In genomic region chr5:148950064-148950463, GRCm38 (mm10) we compare ENCODE assay signal across 10 mouse cellular contexts. TPM values are rescaled to one million over a fixed set of nuclear protein-coding genes. Genes with fewer than 3 reads are reported as not detected.
DNase-seq lines count a peak whose midpoint lies in the region; ATAC-seq and TF ChIP-seq lines count a peak whose summit lies in the region.
"Had no signal": no experiment of that assay in that cellular context is flagged by ENCODE, and none has a peak within 500 bp of the region (broad histone marks: within the 10 kb centered on the region; RNA-seq: fewer than 3 reads in every experiment).

No protein-coding gene starts in this region.

- DNase-seq in embryo, embryonic 10 days (ENCODE audit: low spot score), result peak; percentile 47
- no peak for DNase-seq in embryo, embryonic 9.5 days (ENCODE audit: extremely low spot score)
- DNase-seq in kidney, postnatal 10 days, result peak; percentile 53
- no peak for DNase-seq in kidney, postnatal 14 days
- DNase-seq in embryo, embryonic 11 days, result peak; percentile 68
- DNase-seq in layer of hippocampus, adult 2 months (ENCODE audit: low spot score in 2 of 2), result no peak

- H3K36me3 ChIP-seq in limb, embryonic 12.5 days, result no peaks in the 10 kb centered on the region
- H3K36me3 ChIP-seq: hindbrain, embryonic 15.5 days had no signal

- no peak overlapping the region; the same call in 1 of the 2 replicates for H3K9ac ChIP-seq in limb, embryonic 12.5 days (replicated peaks)
- H3K9ac ChIP-seq: hindbrain, embryonic 15.5 days had no signal

- peaks cover 23% of the 10 kb centered on the region for H3K4me1 ChIP-seq in limb, embryonic 12.5 days (replicated peaks)
- H3K4me1 ChIP-seq: hindbrain, embryonic 15.5 days had no signal

- H3K27me3 ChIP-seq in limb, embryonic 12.5 days, result no peaks in the 10 kb centered on the region
- H3K27me3 ChIP-seq: hindbrain, embryonic 15.5 days had no signal

- peak overlapping the region; percentile 16 for H3K4me2 ChIP-seq in limb, embryonic 12.5 days
- H3K4me2 ChIP-seq: hindbrain, embryonic 15.5 days had no signal

- ATAC-seq in limb, embryonic 12.5 days (ENCODE audit: insufficient number of reproducible peaks, insufficient read depth, low FRiP score, low TSS enrichment, low read depth), result peak; percentile 73
- no peak; the same call in 1 of the 2 replicates for ATAC-seq in frontal cortex, adult (ENCODE audit: low TSS enrichment)

- H3K27ac ChIP-seq in limb, embryonic 12.5 days, result peak overlapping the region; percentile 85
- H3K27ac ChIP-seq in layer of hippocampus, adult 2 months, result no peak overlapping the region
- H3K27ac ChIP-seq: hindbrain, embryonic 15.5 days had no signal

- no peak overlapping the region for H3K4me3 ChIP-seq in limb, embryonic 12.5 days (replicated peaks)
- no peak overlapping the region for H3K4me3 ChIP-seq in layer of hippocampus, adult 2 months
- H3K4me3 ChIP-seq: hindbrain, embryonic 15.5 days had no signal

- WGBS in limb, embryonic 12.5 days, result 15% methylated on average over 15 of the region's 15 CpGs

- H3K9me3 ChIP-seq in limb, embryonic 12.5 days, result 0 out of 2 replicates have a peak, but pooled peaks cover 2% of the 10 kb centered on the region
- H3K9me3 ChIP-seq: hindbrain, embryonic 15.5 days had no signal

- no peak for TF ChIP-seq CTCF in layer of hippocampus, adult 2 months (conservative IDR thresholded peaks at IDR 0.05)

RNA-seq across cellular contexts. Expression of gene Katnal1, which starts 20.9 kb away (rescaled TPM):
- polyA plus RNA-seq in limb, embryonic 12.5 days (2016; fragmentation: Nextera tagmentation; extraction: Ambion mirVana), result 24.7 and 29.1 TPM in 2 replicates
- 10 to 100 TPM; 62.3 to 66.3 TPM for total RNA-seq in layer of hippocampus, adult 2 months (2021)

RNA-seq across cellular contexts. Expression of gene Gm42791, which starts 44.9 kb away (rescaled TPM):
- 0.99 and 2.6 TPM in 2 replicates for polyA plus RNA-seq in limb, embryonic 12.5 days (2016; fragmentation: Nextera tagmentation; extraction: Ambion mirVana)
- 10 to 100 TPM; 25.2 to 25.8 TPM for total RNA-seq in layer of hippocampus, adult 2 months (2021)
- polyA plus RNA-seq: testis, adult 2 months had no signal

Comparison
In these comparisons a context has a peak if more than half of its experiments do, and no peak if none do; other contexts are left out.
1. DNase-seq: peak in embryo, embryonic 10 days (single experiment), kidney, postnatal 10 days (single experiment) and embryo, embryonic 11 days (single experiment); none in embryo, embryonic 9.5 days (single experiment), kidney, postnatal 14 days (single experiment) and layer of hippocampus, adult 2 months (0 of 2).